Mouse (Mus musculus) heart, postnatal 4 days (tissue): ENCODE measurements at regions not wholly inside any gene's neighbourhood (a gene's known extent, or its start where the extent isn't known, plus 50 kb on each side); places are given as distances from the start of the nearest gene placed in this dataset.
A peak's percentile ranks its signal among the peaks of the same experiment; 100 is the strongest.

Source experiments
- DNase-seq: peaks from one replicate; pipeline ENCODE4 v3.0.0; 2021

GRCm38 (mm10) chr1:45575131-45575530, 72.0 kb upstream of the Col5a2 start:
- DNase-seq = no peak

- no peak for DNase-seq
Observed at GRCm38 (mm10) chr1:45580466-45580865, 77.4 kb upstream of the Col5a2 start.

- DNase-seq = no peak
Observed at GRCm38 (mm10) chr1:45587351-45588025, 84.4 kb upstream of the Col5a2 start.

GRCm38 (mm10) chr1:45597316-45597715, 94.2 kb upstream of the Col5a2 start:
- no peak for DNase-seq

- no peak for DNase-seq
Observed at GRCm38 (mm10) chr1:45599421-45599820, 96.3 kb upstream of the Col5a2 start.

GRCm38 (mm10) chr1:45600011-45600410, 96.9 kb upstream of the Col5a2 start:
- no peak for DNase-seq

- no peak for DNase-seq
Observed at GRCm38 (mm10) chr1:45605571-45605970, 102.5 kb upstream of the Col5a2 start.

- DNase-seq = no peak
Observed at GRCm38 (mm10) chr1:45608316-45608715, 105.2 kb upstream of the Col5a2 start.

- no peak for DNase-seq
Observed at GRCm38 (mm10) chr1:45619008-45619407, 115.9 kb upstream of the Col5a2 start.

- peak; percentile 45 for DNase-seq
Observed at GRCm38 (mm10) chr1:45625921-45626320, 122.8 kb upstream of the Col5a2 start.

- no peak for DNase-seq
Observed at GRCm38 (mm10) chr1:45626733-45627132, 123.7 kb upstream of the Col5a2 start.

- peak; percentile 67 for DNase-seq
Observed at GRCm38 (mm10) chr1:45627840-45628239, 124.8 kb upstream of the Col5a2 start.

GRCm38 (mm10) chr1:45647301-45647700, 144.2 kb upstream of the Col5a2 start:
- DNase-seq = no peak

- DNase-seq = no peak
Observed at GRCm38 (mm10) chr1:45653248-45653647, 141.7 kb upstream of the Wdr75 start.

GRCm38 (mm10) chr1:45663882-45664520, 131.0 kb upstream of the Wdr75 start:
- DNase-seq = peak; percentile 11

GRCm38 (mm10) chr1:45672443-45673156, 122.4 kb upstream of the Wdr75 start:
- peak; percentile 79 for DNase-seq

- DNase-seq = peak; percentile 7
Observed at GRCm38 (mm10) chr1:45675771-45676439, 119.1 kb upstream of the Wdr75 start.

GRCm38 (mm10) chr1:45679964-45680709, 114.8 kb upstream of the Wdr75 start:
- no peak for DNase-seq

GRCm38 (mm10) chr1:45700893-45701292, 94.1 kb upstream of the Wdr75 start:
- peak; percentile 48 for DNase-seq

- DNase-seq = no peak
Observed at GRCm38 (mm10) chr1:45701516-45701915, 93.5 kb upstream of the Wdr75 start.

GRCm38 (mm10) chr1:45723369-45723768, 71.6 kb upstream of the Wdr75 start:
- DNase-seq = no peak

GRCm38 (mm10) chr1:45732958-45733357, 62.0 kb upstream of the Wdr75 start:
- no peak for DNase-seq
